Mouse (Mus musculus) testis, postnatal 10 days (tissue): Measurements from ENCODE around the gene Insl6.

Experiments
- DNase-seq: peaks from one replicate; pipeline ENCODE4 v3.0.0; 2021; ENCODE audit warnings: low spot score

Gene Insl6

GRCm38 (mm10) chr19:29325053-29325851 is at the start of gene Insl6:
Gene Insl6, minus strand, starts transcription at chr19:29325356.
- peak; percentile 92 for DNase-seq

GRCm38 (mm10) chr19:29374947-29375346 is 49.8 kb upstream of the Insl6 start:
- no peak for DNase-seq

GRCm38 (mm10) chr19:29373438-29373837 is 48.3 kb upstream of the Insl6 start:
- DNase-seq, result no peak

GRCm38 (mm10) chr19:29372621-29373020 is 47.5 kb upstream of the Insl6 start:
- DNase-seq, result no peak

- DNase-seq, result no peak
These were observed 47.0 kb upstream of the Insl6 start for GRCm38 (mm10) chr19:29372138-29372537.

GRCm38 (mm10) chr19:29371284-29372081 is 46.3 kb upstream of the Insl6 start:
- no peak for DNase-seq

GRCm38 (mm10) chr19:29370545-29371283 is 45.6 kb upstream of the Insl6 start:
- no peak for DNase-seq

- DNase-seq, result no peak
These were observed 45.0 kb upstream of the Insl6 start for GRCm38 (mm10) chr19:29370112-29370511.

GRCm38 (mm10) chr19:29368671-29369309 is 43.6 kb upstream of the Insl6 start:
- DNase-seq, result no peak

GRCm38 (mm10) chr19:29368041-29368440 is 42.9 kb upstream of the Insl6 start:
- DNase-seq, result no peak

GRCm38 (mm10) chr19:29366969-29367622 is 41.9 kb upstream of the Insl6 start, which contains the start of the genes Plgrkt and Cd274:
Gene Plgrkt, minus strand, starts transcription at chr19:29367390.
Gene Cd274, plus strand, starts transcription at chr19:29367455.
- DNase-seq, result peak; percentile 80

- no peak for DNase-seq
These were observed 41.2 kb upstream of the Insl6 start for GRCm38 (mm10) chr19:29366226-29366968.

GRCm38 (mm10) chr19:29365105-29365504 is 39.9 kb upstream of the Insl6 start:
- DNase-seq, result no peak

GRCm38 (mm10) chr19:29364076-29364475 is 38.9 kb upstream of the Insl6 start:
- no peak for DNase-seq

- no peak for DNase-seq
These were observed 38.4 kb upstream of the Insl6 start for GRCm38 (mm10) chr19:29363557-29363956.

- DNase-seq, result no peak
These were observed 37.2 kb upstream of the Insl6 start for GRCm38 (mm10) chr19:29362173-29362930.

- peak; percentile 89 for DNase-seq
These were observed 36.4 kb upstream of the Insl6 start for GRCm38 (mm10) chr19:29361468-29362130.

- no peak for DNase-seq
These were observed 35.1 kb upstream of the Insl6 start for GRCm38 (mm10) chr19:29360251-29360650.

- no peak for DNase-seq
These were observed 31.1 kb upstream of the Insl6 start for GRCm38 (mm10) chr19:29356281-29356680.
